Mouse (Mus musculus): ENCODE results near the gene Mthfd2. TPM values are rescaled to one million over a fixed set of nuclear protein-coding genes. Genes with fewer than 3 reads are reported as not detected.

Mthfd2 gene
- polyA plus RNA-seq, 1 experiment, result 138 TPM

DNA sequence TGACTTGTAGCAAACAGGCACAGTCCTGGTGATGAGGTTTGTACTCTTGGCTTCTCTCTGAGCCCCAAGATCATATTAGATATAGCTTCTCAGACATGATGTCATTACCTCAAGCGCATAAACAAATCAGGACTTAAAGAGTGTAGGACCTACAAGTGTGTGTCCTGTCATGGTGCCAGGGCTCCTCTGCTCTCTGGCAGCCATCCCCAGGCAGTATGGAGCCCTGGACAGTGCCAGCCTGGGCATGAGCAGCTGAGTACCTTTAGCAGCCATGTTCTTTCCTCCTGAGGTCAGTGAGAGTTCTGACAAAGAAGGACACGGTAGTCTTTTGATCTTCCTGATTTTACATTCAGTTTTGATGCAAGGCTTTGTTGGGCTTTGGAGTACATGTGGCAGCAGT, 17.2 kb upstream of the Mthfd2 start:
- TF ChIP-seq POLR2A (IDR thresholded peaks at IDR 0.05; ENCODE audit: low read depth, low read length), result no peak
- no peak for TF ChIP-seq CTCF (IDR thresholded peaks at IDR 0.05; ENCODE audit: borderline replicate concordance, insufficient read depth, low read length)
- no peaks in the 10 kb centered on the region for H3K4me1 ChIP-seq (ENCODE audit: control insufficient read depth, insufficient read depth, low read length)
- H3K4me3 ChIP-seq (ENCODE audit: insufficient read depth, low read length), result no peak overlapping the region
- H3K27ac ChIP-seq (ENCODE audit: insufficient read depth, low read length), result no peak overlapping the region

DNA sequence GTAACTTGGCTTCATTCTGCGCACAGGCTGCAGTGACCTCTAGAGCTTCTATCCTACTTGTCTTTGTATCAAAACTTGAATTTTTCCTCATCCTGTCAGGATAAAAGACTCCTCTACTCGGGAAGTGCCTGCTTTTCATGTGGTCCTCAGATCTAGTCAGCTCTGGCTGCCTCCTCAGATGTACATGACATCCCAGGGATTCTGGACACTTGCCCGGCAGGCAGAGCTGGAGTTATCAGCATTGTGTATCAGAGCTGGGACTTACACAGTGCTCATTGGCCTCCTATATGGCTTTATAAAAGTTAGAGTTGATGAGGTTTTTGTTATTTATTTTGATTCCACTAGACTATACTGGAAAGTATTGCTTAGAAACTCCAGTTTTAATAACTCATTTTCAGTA, 15.7 kb upstream of the Mthfd2 start:
- no peak overlapping the region for H3K4me3 ChIP-seq (ENCODE audit: insufficient read depth, low read length)
- TF ChIP-seq CTCF (IDR thresholded peaks at IDR 0.05; ENCODE audit: borderline replicate concordance, insufficient read depth, low read length) (no peak), POLR2A (IDR thresholded peaks at IDR 0.05; ENCODE audit: low read depth, low read length) (no peak)
- H3K4me1 ChIP-seq (ENCODE audit: control insufficient read depth, insufficient read depth, low read length), result no peaks in the 10 kb centered on the region
- no peak overlapping the region for H3K27ac ChIP-seq (ENCODE audit: insufficient read depth, low read length)

DNA sequence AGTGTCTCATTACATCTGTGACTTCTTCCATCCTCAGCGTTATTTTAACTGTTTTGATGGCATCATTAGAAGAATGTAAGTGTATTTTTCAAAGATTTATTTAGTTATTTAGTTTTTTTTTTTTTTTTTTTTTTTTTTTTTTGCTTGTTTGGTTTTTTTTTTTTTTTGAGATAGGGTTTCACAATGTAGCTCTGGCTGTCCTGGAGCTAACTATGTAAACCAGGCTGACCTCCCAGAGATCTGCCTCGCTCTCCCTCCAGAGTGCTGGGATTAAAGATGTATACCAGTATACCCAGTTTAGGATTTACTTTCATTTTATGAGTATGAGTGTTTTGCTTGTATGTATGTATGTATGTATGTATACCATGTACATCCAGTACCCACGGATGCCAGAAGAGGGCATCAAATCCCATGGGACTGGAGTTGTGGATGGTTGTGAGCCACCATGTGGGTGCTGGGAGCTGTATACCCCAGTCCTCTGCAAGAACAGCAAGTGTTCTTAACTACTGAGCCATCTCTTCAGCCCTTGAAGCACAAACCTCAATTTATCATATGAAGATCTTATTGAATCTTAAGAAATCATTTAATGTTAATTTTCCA, 2.0 kb upstream of the Mthfd2 start:
- no peak for TF ChIP-seq POLR2A (IDR thresholded peaks at IDR 0.05; ENCODE audit: low read depth, low read length)
- TF ChIP-seq CTCF (IDR thresholded peaks at IDR 0.05; ENCODE audit: borderline replicate concordance, insufficient read depth, low read length), result no peak
- peak overlapping the region; percentile 23; the same call in 1 of the 2 replicates for H3K4me3 ChIP-seq (ENCODE audit: insufficient read depth, low read length)
- no peaks in the 10 kb centered on the region for H3K4me1 ChIP-seq (ENCODE audit: control insufficient read depth, insufficient read depth, low read length)
- H3K27ac ChIP-seq (ENCODE audit: insufficient read depth, low read length), result no peak overlapping the region

DNA sequence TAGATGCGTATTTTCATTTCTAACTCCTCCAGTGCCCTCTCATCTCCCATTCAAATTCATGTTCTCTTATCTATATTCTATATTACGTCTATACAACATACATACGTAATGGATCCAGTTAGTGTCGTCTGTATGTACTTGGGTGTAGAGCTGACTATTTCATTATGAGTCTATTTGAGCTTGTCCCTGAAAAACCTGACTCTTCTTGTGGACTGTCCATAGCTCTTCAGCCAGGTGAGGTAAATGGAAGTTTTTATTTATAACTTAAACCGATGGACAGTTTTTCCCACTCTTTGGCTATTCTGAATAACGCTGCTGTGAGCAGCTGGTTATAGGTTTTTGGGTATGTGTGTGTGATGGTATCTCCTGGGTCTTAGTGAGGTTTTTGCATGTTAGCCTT, 1.1 kb upstream of the Mthfd2 start:
- peak overlapping the region; percentile 90 for H3K4me3 ChIP-seq (ENCODE audit: insufficient read depth, low read length)
- H3K4me1 ChIP-seq (ENCODE audit: control insufficient read depth, insufficient read depth, low read length), result no peaks in the 10 kb centered on the region
- no peak for TF ChIP-seq CTCF (IDR thresholded peaks at IDR 0.05; ENCODE audit: borderline replicate concordance, insufficient read depth, low read length)
- TF ChIP-seq POLR2A (IDR thresholded peaks at IDR 0.05; ENCODE audit: low read depth, low read length), result no peak
- no peak overlapping the region; the same call in 1 of the 2 replicates for H3K27ac ChIP-seq (ENCODE audit: insufficient read depth, low read length)

DNA sequence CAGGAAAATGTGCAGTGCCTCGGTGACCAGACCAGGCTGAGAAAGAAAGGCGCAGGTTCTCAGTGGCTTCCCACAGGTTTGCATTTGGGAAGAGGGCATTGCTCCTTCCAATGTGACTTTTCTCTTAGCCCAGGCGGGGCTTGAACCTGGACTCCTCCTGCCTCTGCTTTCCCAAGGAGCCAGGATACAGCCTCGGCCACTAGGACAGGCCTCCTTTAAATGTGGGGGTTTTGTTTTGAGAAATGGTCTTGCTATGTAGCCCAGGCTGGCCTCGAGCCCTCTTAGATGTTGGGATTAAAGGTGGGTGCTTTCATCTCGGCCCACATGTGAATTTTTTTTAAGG, 657 bp upstream of the Mthfd2 start:
- H3K4me1 ChIP-seq (ENCODE audit: control insufficient read depth, insufficient read depth, low read length), result no peaks in the 10 kb centered on the region
- peak overlapping the region; percentile 35 for H3K27ac ChIP-seq (ENCODE audit: insufficient read depth, low read length)
- TF ChIP-seq POLR2A (IDR thresholded peaks at IDR 0.05; ENCODE audit: low read depth, low read length) (no peak; the same call in 1 of the 2 replicates), CTCF (IDR thresholded peaks at IDR 0.05; ENCODE audit: borderline replicate concordance, insufficient read depth, low read length) (no peak)
- H3K4me3 ChIP-seq (ENCODE audit: insufficient read depth, low read length), result peak overlapping the region; percentile 90

DNA sequence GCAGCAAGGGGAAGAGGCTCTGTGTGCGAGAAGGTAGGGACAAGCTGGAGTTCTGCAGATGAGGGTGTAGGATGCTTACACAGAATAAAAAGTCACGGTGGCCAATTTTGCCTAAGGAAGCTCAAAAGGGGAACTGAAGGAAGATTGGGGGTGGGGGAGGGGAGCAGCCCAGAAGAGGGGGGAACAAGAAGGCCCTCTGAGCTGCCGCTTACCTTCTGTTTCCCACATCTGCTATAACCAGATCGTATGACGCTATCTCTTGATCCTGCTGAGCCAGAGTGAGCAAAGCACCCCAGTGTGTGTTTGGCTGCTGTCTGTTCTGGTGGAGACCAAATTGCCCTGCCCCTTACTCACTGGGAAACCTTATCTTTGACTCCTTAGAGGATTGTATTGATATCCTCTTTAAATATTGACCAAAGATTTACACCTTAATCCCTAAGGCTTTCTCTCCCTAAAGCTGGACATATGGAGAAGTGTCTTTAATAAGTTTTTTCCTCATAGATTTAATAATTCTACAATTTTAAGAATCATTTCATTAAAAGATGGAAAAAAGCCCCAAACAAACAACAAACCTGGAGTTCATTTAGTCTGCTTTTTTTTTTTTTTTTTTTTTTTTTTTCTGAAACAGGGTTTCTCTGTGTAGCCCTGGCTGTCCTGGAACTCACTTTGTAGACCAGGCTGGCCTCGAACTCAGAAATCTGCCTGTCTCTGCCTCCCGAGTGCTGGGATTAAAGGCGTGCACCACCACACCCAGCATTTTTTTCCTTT, 1.9 kb downstream of the Mthfd2 start:
- TF ChIP-seq CTCF (IDR thresholded peaks at IDR 0.05; ENCODE audit: borderline replicate concordance, insufficient read depth, low read length) (no peak), POLR2A (IDR thresholded peaks at IDR 0.05; ENCODE audit: low read depth, low read length) (no peak)
- H3K27ac ChIP-seq (ENCODE audit: insufficient read depth, low read length), result no peak overlapping the region
- H3K4me3 ChIP-seq (ENCODE audit: insufficient read depth, low read length), result no peak overlapping the region
- H3K4me1 ChIP-seq (ENCODE audit: control insufficient read depth, insufficient read depth, low read length), result no peaks in the 10 kb centered on the region

DNA sequence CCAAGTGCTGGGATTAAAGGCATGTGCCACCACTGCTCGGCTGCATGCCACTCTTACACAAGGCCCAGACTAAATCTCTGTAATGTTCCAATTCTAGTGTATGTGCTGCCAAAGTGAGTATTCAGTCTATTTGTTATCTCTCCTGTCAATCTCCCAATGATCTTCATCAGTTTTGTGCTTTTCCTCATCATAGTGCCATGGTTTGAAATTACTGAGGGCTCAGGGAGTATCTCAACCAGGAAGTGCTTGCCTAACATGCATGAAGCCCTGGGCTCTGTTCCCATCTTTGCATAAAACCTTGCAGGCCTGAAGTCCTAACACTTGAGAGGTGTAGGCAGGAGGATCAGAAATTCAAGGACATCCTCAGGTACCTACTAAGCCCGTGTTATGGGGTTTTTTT, 2.9 kb downstream of the Mthfd2 start:
- Histone ChIP-seq H3K27ac (ENCODE audit: insufficient read depth, low read length) (no peak overlapping the region), H3K4me1 (ENCODE audit: control insufficient read depth, insufficient read depth, low read length) (no peaks in the 10 kb centered on the region), H3K4me3 (ENCODE audit: insufficient read depth, low read length) (no peak overlapping the region)
- TF ChIP-seq CTCF (IDR thresholded peaks at IDR 0.05; ENCODE audit: borderline replicate concordance, insufficient read depth, low read length) (no peak), POLR2A (IDR thresholded peaks at IDR 0.05; ENCODE audit: low read depth, low read length) (no peak)

DNA sequence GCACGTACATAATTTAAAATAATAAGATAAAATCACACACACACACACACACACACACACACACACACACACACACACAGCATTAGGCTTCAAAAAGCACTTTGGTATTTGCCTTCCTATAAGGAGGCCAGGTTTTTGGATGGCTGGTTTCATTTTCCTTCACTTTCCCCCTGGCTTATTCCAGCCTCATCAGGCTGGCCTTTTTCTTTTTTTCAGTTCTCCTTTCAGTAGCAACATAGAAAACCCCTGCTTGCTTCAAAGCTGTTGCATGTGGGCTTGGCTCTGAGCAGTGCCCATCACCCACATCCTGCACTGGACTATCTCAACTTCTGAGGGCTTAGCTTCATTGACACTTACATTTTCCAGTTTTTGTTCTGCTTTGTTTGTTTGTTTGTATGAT, 3.8 kb downstream of the Mthfd2 start:
- no peak for TF ChIP-seq POLR2A (IDR thresholded peaks at IDR 0.05; ENCODE audit: low read depth, low read length)
- TF ChIP-seq CTCF (IDR thresholded peaks at IDR 0.05; ENCODE audit: borderline replicate concordance, insufficient read depth, low read length), result no peak
- no peak overlapping the region for H3K4me3 ChIP-seq (ENCODE audit: insufficient read depth, low read length)
- no peak overlapping the region for H3K27ac ChIP-seq (ENCODE audit: insufficient read depth, low read length)
- H3K4me1 ChIP-seq (ENCODE audit: control insufficient read depth, insufficient read depth, low read length), result no peaks in the 10 kb centered on the region

DNA sequence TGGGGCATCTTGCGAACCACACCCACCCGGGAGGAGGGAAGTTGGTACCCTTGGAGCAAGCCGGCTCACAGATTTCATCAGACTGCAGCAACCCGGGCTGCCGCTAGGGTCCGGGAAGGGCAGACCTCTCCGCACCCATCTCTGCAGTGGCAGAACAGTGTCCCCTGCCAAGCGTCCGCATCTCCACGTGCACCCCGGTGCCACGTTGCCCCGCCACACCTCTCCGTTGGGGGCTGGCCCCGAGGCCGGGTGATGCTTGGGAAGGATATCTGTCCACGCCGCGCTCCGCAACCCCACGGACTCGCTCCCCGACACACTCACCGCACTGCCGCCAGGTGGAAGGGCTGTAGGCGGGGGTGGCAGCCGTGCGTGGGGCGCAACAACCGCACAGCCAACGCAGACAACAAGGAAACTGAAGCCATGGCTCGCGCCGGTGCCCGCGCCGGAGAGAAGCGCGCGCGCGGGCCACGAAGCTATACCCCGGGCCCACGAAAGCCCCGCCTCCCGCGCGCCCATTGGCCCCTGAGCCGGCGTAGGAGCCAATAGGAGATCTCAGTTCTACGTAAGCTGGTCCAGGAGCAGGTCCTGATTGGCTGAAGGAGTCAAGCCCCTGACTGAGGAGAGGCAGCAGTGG, 8.5 kb downstream of the Mthfd2 start:
- Histone ChIP-seq H3K27ac (ENCODE audit: insufficient read depth, low read length) (peak overlapping the region; percentile 97), H3K4me1 (ENCODE audit: control insufficient read depth, insufficient read depth, low read length) (no peaks in the 10 kb centered on the region), H3K4me3 (ENCODE audit: insufficient read depth, low read length) (peak overlapping the region; percentile 76)
- peak; percentile 25; the same call in 1 of the 2 replicates for TF ChIP-seq CTCF (IDR thresholded peaks at IDR 0.05; ENCODE audit: borderline replicate concordance, insufficient read depth, low read length)
- peak; percentile 92 for TF ChIP-seq POLR2A (IDR thresholded peaks at IDR 0.05; ENCODE audit: low read depth, low read length)

DNA sequence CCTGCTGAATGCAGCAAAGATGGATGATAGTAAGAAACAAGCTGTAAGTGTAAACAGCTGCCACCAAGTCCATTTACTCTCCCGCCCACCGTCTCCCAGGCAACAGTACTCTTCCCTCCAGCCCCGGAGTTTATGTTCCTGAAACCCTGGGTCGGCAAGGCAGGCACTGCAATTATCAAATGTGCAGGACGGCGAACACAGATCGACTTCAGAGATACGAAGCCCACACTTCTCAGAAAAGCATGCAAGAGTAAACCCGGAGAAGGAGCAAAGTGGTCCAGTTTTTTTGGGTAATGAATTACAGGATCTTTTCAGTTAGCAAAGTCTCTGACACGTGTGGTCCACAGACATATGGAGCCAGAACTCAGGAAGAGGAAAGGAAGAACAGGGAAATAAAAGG, 9.7 kb downstream of the Mthfd2 start:
- H3K4me1 ChIP-seq (ENCODE audit: control insufficient read depth, insufficient read depth, low read length), result no peaks in the 10 kb centered on the region
- H3K27ac ChIP-seq (ENCODE audit: insufficient read depth, low read length), result peak overlapping the region; percentile 97; the same call in 1 of the 2 replicates
- peak overlapping the region; percentile 76 for H3K4me3 ChIP-seq (ENCODE audit: insufficient read depth, low read length)
- TF ChIP-seq CTCF (IDR thresholded peaks at IDR 0.05; ENCODE audit: borderline replicate concordance, insufficient read depth, low read length) (no peak), POLR2A (IDR thresholded peaks at IDR 0.05; ENCODE audit: low read depth, low read length) (peak; percentile 42)
